Mouse (Mus musculus): ENCODE measurements around the gene Sox6.

GRCm38 (mm10) chr7:115576387-115576786, 462.2 kb downstream of the Sox6 start:
- TF ChIP-seq CTCF (IDR thresholded peaks at IDR 0.05; ENCODE audit: extremely low read depth, insufficient read depth, insufficient read length, insufficient replicate concordance) (no peak), POLR2A (IDR thresholded peaks at IDR 0.05; ENCODE audit: low read depth, low read length) (no peak)
